Comparison of ENCODE assay signal across 19 mouse cellular contexts in the genomic region with DNA sequence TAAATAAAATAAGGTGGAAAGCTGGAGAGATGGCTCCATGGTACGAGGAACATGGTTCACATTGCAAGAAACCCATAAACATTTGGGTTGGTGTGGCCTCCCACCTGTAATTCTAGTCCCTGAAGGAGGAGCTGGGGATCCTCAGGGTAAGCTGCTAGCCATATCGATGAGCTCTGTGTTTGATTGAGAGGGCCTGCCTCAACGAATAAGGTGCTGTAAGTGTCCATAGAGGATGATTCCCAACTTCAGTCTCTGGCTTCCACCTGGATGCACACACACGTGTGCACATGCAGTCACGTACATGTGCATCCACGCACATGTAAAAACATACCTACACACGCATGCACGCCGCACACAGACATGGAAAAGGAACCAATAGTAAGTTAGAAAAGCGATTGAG.
DNase-seq lines count a peak whose midpoint lies in the region; ATAC-seq lines count a peak whose summit lies in the region.
"Had no signal": no experiment of that assay in that cellular context is flagged by ENCODE, and none has a peak within 500 bp of the region (broad histone marks: within the 10 kb centered on the region; RNA-seq: fewer than 3 reads in every experiment).

No protein-coding gene starts in this region.

- no peak overlapping the region for H3K9ac ChIP-seq in hindbrain, embryonic 14.5 days
- no peak overlapping the region for H3K9ac ChIP-seq in hindbrain, embryonic 13.5 days
- no peak overlapping the region for H3K9ac ChIP-seq in neural tube, embryonic 14.5 days (replicated peaks; ENCODE audit: low read depth, low read length)
- H3K9ac ChIP-seq in limb, embryonic 12.5 days (replicated peaks): no peak overlapping the region
- H3K9ac ChIP-seq: intestine, embryonic 15.5 days; liver, embryonic 14.5 days; lung, embryonic 15.5 days had no signal

- no peaks in the 10 kb centered on the region for H3K36me3 ChIP-seq in hindbrain, embryonic 14.5 days (replicated peaks; ENCODE audit: control insufficient read depth, insufficient read depth)
- H3K36me3 ChIP-seq in hindbrain, embryonic 13.5 days: no peaks in the 10 kb centered on the region
- no peaks in the 10 kb centered on the region for H3K36me3 ChIP-seq in neural tube, embryonic 14.5 days (ENCODE audit: control insufficient read depth, insufficient read depth, low read length)
- H3K36me3 ChIP-seq in limb, embryonic 12.5 days: no peaks in the 10 kb centered on the region
- H3K36me3 ChIP-seq: G1E; intestine, embryonic 15.5 days; lung, embryonic 15.5 days had no signal

- DNase-seq in hindbrain, embryonic 14.5 days (ENCODE audit: low spot score): no peak
- DNase-seq in neural tube, embryonic 10.5 days (ENCODE audit: extremely low spot score, low spot score): no peak
- peak; percentile 20 for DNase-seq in retina, postnatal 7 days (ENCODE audit: low read depth, low spot score)
- DNase-seq: adrenal gland, postnatal 25 days; gastrocnemius, postnatal 25 days; heart, adult 2 months; heart, postnatal 4 days; kidney, postnatal 36 days; lung, postnatal 4 days; thymus, postnatal 36 days had no signal

- no peak overlapping the region for H3K4me2 ChIP-seq in hindbrain, embryonic 14.5 days (replicated peaks)
- H3K4me2 ChIP-seq in hindbrain, embryonic 13.5 days: no peak overlapping the region
- H3K4me2 ChIP-seq in neural tube, embryonic 14.5 days (ENCODE audit: low read depth, low read length): no peak overlapping the region
- H3K4me2 ChIP-seq in limb, embryonic 12.5 days: no peak overlapping the region
- H3K4me2 ChIP-seq: intestine, embryonic 15.5 days; lung, embryonic 15.5 days had no signal

- WGBS in hindbrain, embryonic 14.5 days: 86% methylated on average over 10 of the region's 10 CpGs
- 90% methylated on average over 10 of the region's 10 CpGs for WGBS in hindbrain, embryonic 13.5 days
- WGBS in neural tube, embryonic 14.5 days: 92% methylated on average over 10 of the region's 10 CpGs
- WGBS in limb, embryonic 12.5 days: 83% methylated on average over 10 of the region's 10 CpGs

- H3K27ac ChIP-seq in hindbrain, embryonic 14.5 days: peak overlapping the region; percentile 60; the same call in 1 of the 2 replicates
- H3K27ac ChIP-seq in hindbrain, embryonic 13.5 days: no peak overlapping the region
- H3K27ac ChIP-seq in neural tube, embryonic 14.5 days (ENCODE audit: low read depth, low read length): 0 out of 2 replicates have a peak overlapping the region, but pooled peaks have one; percentile 40
- peak overlapping the region; percentile 81; the same call in 1 of the 2 replicates for H3K27ac ChIP-seq in limb, embryonic 12.5 days
- H3K27ac ChIP-seq: heart, adult 2 months; intestine, embryonic 15.5 days; liver, embryonic 14.5 days; lung, embryonic 15.5 days had no signal

- no peak for ATAC-seq in hindbrain, embryonic 14.5 days (ENCODE audit: low FRiP score)
- no peak for ATAC-seq in hindbrain, embryonic 13.5 days (ENCODE audit: low FRiP score)
- ATAC-seq in neural tube, embryonic 14.5 days (ENCODE audit: low read depth): no peak
- no peak for ATAC-seq in limb, embryonic 12.5 days (ENCODE audit: insufficient number of reproducible peaks, insufficient read depth, low FRiP score, low TSS enrichment, low read depth)
- no peak for ATAC-seq in inflammation-experienced regulatory T-cells, adult 6 months
- ATAC-seq: intestine, embryonic 15.5 days had no signal

- H3K4me3 ChIP-seq in hindbrain, embryonic 14.5 days (replicated peaks; ENCODE audit: low read length): no peak overlapping the region
- H3K4me3 ChIP-seq in hindbrain, embryonic 13.5 days: no peak overlapping the region
- no peak overlapping the region for H3K4me3 ChIP-seq in neural tube, embryonic 14.5 days (ENCODE audit: low read depth, low read length)
- H3K4me3 ChIP-seq in limb, embryonic 12.5 days (replicated peaks): no peak overlapping the region
- H3K4me3 ChIP-seq: heart, adult 2 months; intestine, embryonic 15.5 days; lung, embryonic 15.5 days; myocyte had no signal

- no peaks in the 10 kb centered on the region for H3K27me3 ChIP-seq in hindbrain, embryonic 14.5 days (ENCODE audit: control insufficient read depth, insufficient read depth, low read length)
- no peaks in the 10 kb centered on the region for H3K27me3 ChIP-seq in hindbrain, embryonic 13.5 days
- no peaks in the 10 kb centered on the region for H3K27me3 ChIP-seq in neural tube, embryonic 14.5 days (ENCODE audit: control insufficient read depth, insufficient read depth, low read length)
- no peaks in the 10 kb centered on the region for H3K27me3 ChIP-seq in limb, embryonic 12.5 days
- H3K27me3 ChIP-seq: intestine, embryonic 15.5 days; lung, embryonic 15.5 days had no signal

- H3K4me1 ChIP-seq in hindbrain, embryonic 14.5 days (replicated peaks; ENCODE audit: control insufficient read depth, insufficient read depth, low read length): no peaks in the 10 kb centered on the region; the same call in 1 of the 2 replicates
- H3K4me1 ChIP-seq in hindbrain, embryonic 13.5 days (replicated peaks): peaks cover 8% of the 10 kb centered on the region; the same call in 1 of the 2 replicates
- no peaks in the 10 kb centered on the region for H3K4me1 ChIP-seq in neural tube, embryonic 14.5 days (ENCODE audit: control insufficient read depth, insufficient read depth, low read length)
- peaks cover 6% of the 10 kb centered on the region; the same call in 1 of the 2 replicates for H3K4me1 ChIP-seq in limb, embryonic 12.5 days (replicated peaks)
- H3K4me1 ChIP-seq: intestine, embryonic 15.5 days; lung, embryonic 15.5 days had no signal

- H3K9me3 ChIP-seq in hindbrain, embryonic 14.5 days (ENCODE audit: control insufficient read depth, low read length): no peaks in the 10 kb centered on the region
- no peaks in the 10 kb centered on the region for H3K9me3 ChIP-seq in hindbrain, embryonic 13.5 days
- no peaks in the 10 kb centered on the region for H3K9me3 ChIP-seq in neural tube, embryonic 14.5 days (ENCODE audit: control insufficient read depth, low read length)
- no peaks in the 10 kb centered on the region for H3K9me3 ChIP-seq in limb, embryonic 12.5 days
- H3K9me3 ChIP-seq: G1E; intestine, embryonic 15.5 days; lung, embryonic 15.5 days had no signal
